Mouse (Mus musculus) heart, embryonic 14.5 days (tissue): ENCODE measurements around the gene Timp4. TPM values are rescaled to one million over a fixed set of nuclear protein-coding genes. Genes with fewer than 3 reads are reported as not detected.
A peak's percentile ranks its signal among the peaks of the same experiment; 100 is the strongest.

ENCODE experiments used
- ATAC-seq: fragments of 200-750 bp; cut with Nextera tagmentation; 2 replicates; pipeline ENCODE4 v1.8.0; 2017; ENCODE audit warnings: low read depth, moderate TSS enrichment; ENCODE audit not compliant: insufficient number of reproducible peaks, insufficient read depth, low FRiP score
- H3K27ac ChIP-seq, 2 experiments: fragments of 200-500 bp in 1 of 2; fragments of 300-500 bp in 1 of 2; sonication (generic) in 1 of 2; replicated peaks in 1 of 2; 2 replicates each; pipeline ENCODE4 v1.5.1; 2012 to 2014; ENCODE audit warnings: low read depth in 2 of 2, low read length in 2 of 2, control low read depth in 1 of 2, mild to moderate bottlenecking in 1 of 2, mixed read lengths in 1 of 2; ENCODE audit not compliant: control insufficient read depth in 1 of 2, insufficient read depth in 1 of 2
- H3K27me3 ChIP-seq: fragments of 300-500 bp; sonication (generic); 2 replicates; pipeline ENCODE4 v1.6.1; 2014; ENCODE audit warnings: mild to moderate bottlenecking, low read length, control low read depth; ENCODE audit not compliant: control insufficient read depth, insufficient read depth
- H3K36me3 ChIP-seq: fragments of 300-500 bp; sonication (generic); 2 replicates; pipeline ENCODE4 v1.6.1; 2014; ENCODE audit warnings: mild to moderate bottlenecking, control low read depth, low read length, mixed read lengths; ENCODE audit not compliant: control insufficient read depth, insufficient read depth
- H3K4me1 ChIP-seq, 2 experiments: fragments of 200-500 bp in 1 of 2; fragments of 300-500 bp in 1 of 2; sonication (generic) in 1 of 2; 2 replicates each; pipeline ENCODE4 v1.6.1; 2012 to 2014; ENCODE audit warnings: low read length in 2 of 2, control low read depth in 1 of 2, mixed read lengths in 1 of 2; ENCODE audit not compliant: control insufficient read depth in 2 of 2, insufficient read depth in 2 of 2
- H3K4me2 ChIP-seq: fragments of 300-500 bp; sonication (generic); 2 replicates; pipeline ENCODE4 v1.6.1; 2014; ENCODE audit warnings: mild to moderate bottlenecking, low read length
- H3K4me3 ChIP-seq, 2 experiments: fragments of 200-500 bp in 1 of 2; fragments of 300-500 bp in 1 of 2; sonication (generic) in 1 of 2; 2 replicates each; pipeline ENCODE4 v1.5.1; 2012 to 2014; ENCODE audit warnings: low read length in 2 of 2, mild to moderate bottlenecking in 2 of 2, control low read depth in 1 of 2, low read depth in 1 of 2, moderate library complexity in 1 of 2; ENCODE audit not compliant: control insufficient read depth in 1 of 2, insufficient read depth in 1 of 2
- H3K9ac ChIP-seq: fragments of 300-500 bp; sonication (generic); 2 replicates; pipeline ENCODE4 v1.6.1; 2014; ENCODE audit warnings: mild to moderate bottlenecking, low read length
- H3K9me3 ChIP-seq: fragments of 300-500 bp; sonication (generic); 2 replicates; pipeline ENCODE4 v1.6.1; 2016; ENCODE audit warnings: low read length, control low read depth; ENCODE audit not compliant: control insufficient read depth
- WGBS: fragments of 180-500 bp; shearing (Covaris S2); extraction: QIAGEN DNeasy Blood & Tissue Kit; methylation state at CpG from one replicate; pipeline ENCODE4 v1.1.7; 2014; 5-methylcytosine and 5-hydroxymethylcytosine counted together
- polyA plus RNA-seq: library from polyadenylated mRNA; unstranded; fragments of >200 nt; fragmentation: Nextera tagmentation; extraction: Ambion mirVana; gene quantifications from 2 replicates; pipeline ENCODE4 v1.2.1, GENCODE M21; 2014

Timp4 gene
- polyA plus RNA-seq, 1 experiment from 2014 or later: 0.43 TPM

GRCm38 (mm10) chr6:115227043-115227442, 25.0 kb downstream of the Timp4 start, which contains the start of gene Gm17482:
Gene Gm17482, plus strand, starts transcription at chr6:115227343.
- peaks cover 38% of the 10 kb centered on the region for H3K27me3 ChIP-seq
- 70% methylated on average over 4 of the region's 4 CpGs for WGBS

GRCm38 (mm10) chr6:115225519-115225918, 26.5 kb downstream of the Timp4 start:
- Histone ChIP-seq H3K4me1 (no peaks in the 10 kb centered on the region), H3K4me3 (no peak overlapping the region), H3K27me3 (peaks cover 29% of the 10 kb centered on the region), H3K4me2 (no peak overlapping the region), H3K36me3 (no peaks in the 10 kb centered on the region), H3K9ac (no peak overlapping the region), H3K27ac (no peak overlapping the region), H3K9me3 (no peaks in the 10 kb centered on the region)
- WGBS: 64% methylated on average over 3 of the region's 3 CpGs
- ATAC-seq: no peak

More at GRCm38 (mm10) chr6:115227043-115227442, 25.0 kb downstream of the Timp4 start, which contains the start of gene Gm17482:
- no peak within 1 kb of the TSS for H3K4me3 ChIP-seq
- no peak within 1 kb of the TSS for H3K4me2 ChIP-seq
- H3K9me3 ChIP-seq: no peaks in the 10 kb centered on the region
- no peaks in the 10 kb centered on the region for H3K36me3 ChIP-seq
- H3K9ac ChIP-seq: no peak within 1 kb of the TSS
- ATAC-seq: no peak
- H3K27ac ChIP-seq: no peak within 1 kb of the TSS
- no peaks in the 10 kb centered on the region for H3K4me1 ChIP-seq

- Histone ChIP-seq H3K9me3 (no peaks in the 10 kb centered on the region), H3K27me3 (peaks cover 26% of the 10 kb centered on the region), H3K4me3 (no peak overlapping the region), H3K4me2 (no peak overlapping the region), H3K4me1 (no peaks in the 10 kb centered on the region), H3K27ac (no peak overlapping the region), H3K9ac (no peak overlapping the region), H3K36me3 (no peaks in the 10 kb centered on the region)
- WGBS: 69% methylated on average over 8 of the region's 8 CpGs
- no peak for ATAC-seq
Observed at GRCm38 (mm10) chr6:115221215-115221641, 30.8 kb downstream of the Timp4 start.

GRCm38 (mm10) chr6:115213129-115213528, 38.9 kb downstream of the Timp4 start:
- Histone ChIP-seq H3K4me1 (no peaks in the 10 kb centered on the region; a peak in 1 of 4 replicates), H3K27me3 (no peaks in the 10 kb centered on the region; the same call in 1 of the 2 replicates), H3K27ac (no peak overlapping the region), H3K4me2 (no peak overlapping the region), H3K9me3 (no peaks in the 10 kb centered on the region), H3K9ac (no peak overlapping the region), H3K36me3 (no peaks in the 10 kb centered on the region), H3K4me3 (no peak overlapping the region)
- ATAC-seq: no peak
- WGBS: 54% methylated on average over 5 of the region's 5 CpGs

- Histone ChIP-seq H3K9me3 (no peaks in the 10 kb centered on the region), H3K36me3 (no peaks in the 10 kb centered on the region), H3K4me2 (no peak overlapping the region), H3K27ac (no peak overlapping the region), H3K9ac (no peak overlapping the region), H3K4me3 (no peak overlapping the region), H3K4me1 (no peaks in the 10 kb centered on the region; a peak in 1 of 4 replicates), H3K27me3 (no peaks in the 10 kb centered on the region; the same call in 1 of the 2 replicates)
- no peak for ATAC-seq
- 52% methylated on average over 5 of the region's 5 CpGs for WGBS
Observed at GRCm38 (mm10) chr6:115212132-115212903, 39.7 kb downstream of the Timp4 start.

- H3K4me1 ChIP-seq: no peaks in the 10 kb centered on the region; a peak in 1 of 4 replicates
- no peaks in the 10 kb centered on the region for H3K9me3 ChIP-seq
- no peak overlapping the region for H3K9ac ChIP-seq
- H3K36me3 ChIP-seq: no peaks in the 10 kb centered on the region
- WGBS: 79% methylated on average over 3 of the region's 3 CpGs
- H3K27me3 ChIP-seq: no peaks in the 10 kb centered on the region; the same call in 1 of the 2 replicates
- H3K4me3 ChIP-seq: no peak overlapping the region
- H3K4me2 ChIP-seq: no peak overlapping the region
- no peak for ATAC-seq
- H3K27ac ChIP-seq: no peak overlapping the region
Observed at GRCm38 (mm10) chr6:115210820-115211219, 41.2 kb downstream of the Timp4 start.

- 44% methylated on average over 2 of the region's 2 CpGs for WGBS
- H3K27me3 ChIP-seq: no peaks in the 10 kb centered on the region
- H3K9ac ChIP-seq: no peak overlapping the region
- no peak overlapping the region for H3K4me2 ChIP-seq
- ATAC-seq: no peak
- no peaks in the 10 kb centered on the region for H3K9me3 ChIP-seq
- 0 out of 4 replicates have a peak overlapping the region, but pooled peaks of 1 of the 2 experiments have one; percentile 19 for H3K27ac ChIP-seq
- H3K4me1 ChIP-seq: no peaks in the 10 kb centered on the region; a peak in 1 of 4 replicates
- H3K36me3 ChIP-seq: no peaks in the 10 kb centered on the region
- H3K4me3 ChIP-seq: no peak overlapping the region
Observed at GRCm38 (mm10) chr6:115210187-115210586, 41.8 kb downstream of the Timp4 start.
